Mouse (Mus musculus) erythroid progenitor cell, adult 5-6 weeks (primary cell): Measurements from ENCODE around the gene Snrpa. TPM values are rescaled to one million over a fixed set of nuclear protein-coding genes. Genes with fewer than 3 reads are reported as not detected.

Experiments used
- total RNA-seq, 2 experiments: library from RNA; stranded (forward) in 1 of 2; stranded (reverse) in 1 of 2; fragments of 150-400 nt in 1 of 2; fragments of 186-747, 209-891 nt in 1 of 2; gene quantifications; 2 replicates each; pipeline versions ENCODE4 v1.2.3 to v1.2.4; 2015 to 2017; ENCODE audit warnings: low replicate concordance in 2 of 2

Gene Snrpa
- total RNA-seq, 2 experiments from 2014 or later: 14.8 to 41.9 TPM

Other genes with a start within 250 kb of the Snrpa start
- gene Cyp2a12, start 167.2 kb downstream of the Snrpa start, total RNA-seq (2015; ENCODE audit: low replicate concordance): not detected in 2 replicates
- gene Cyp2a12, start 167.2 kb downstream of the Snrpa start, total RNA-seq (2017; ENCODE audit: low replicate concordance): not detected in 2 replicates
- not detected in 2 replicates for gene Cyp2f2, start 76.4 kb downstream of the Snrpa start, total RNA-seq (2015; ENCODE audit: low replicate concordance)
- not detected in 2 replicates for gene Cyp2f2, start 76.4 kb downstream of the Snrpa start, total RNA-seq (2017; ENCODE audit: low replicate concordance)
- gene Cyp2t4, start 42.6 kb downstream of the Snrpa start, total RNA-seq (2015; ENCODE audit: low replicate concordance): not detected in 2 replicates
- gene Cyp2t4, start 42.6 kb downstream of the Snrpa start, total RNA-seq (2017; ENCODE audit: low replicate concordance): not detected in 2 replicates
- gene Egln2, start 29.5 kb downstream of the Snrpa start, total RNA-seq (2015; ENCODE audit: low replicate concordance): 13.0 and 13.4 TPM in 2 replicates
- 4.9 and 9.6 TPM in 2 replicates for gene Egln2, start 29.5 kb downstream of the Snrpa start, total RNA-seq (2017; ENCODE audit: low replicate concordance)
- gene Rab4b, start 17.4 kb downstream of the Snrpa start, total RNA-seq (2015; ENCODE audit: low replicate concordance): 3.2 and 9.2 TPM in 2 replicates
- gene Rab4b, start 17.4 kb downstream of the Snrpa start, total RNA-seq (2017; ENCODE audit: low replicate concordance): 3.2 and 9.8 TPM in 2 replicates
- not detected in 2 replicates for gene Gm21983, start 15.2 kb downstream of the Snrpa start, total RNA-seq (2015; ENCODE audit: low replicate concordance)
- not detected in 2 replicates for gene Gm21983, start 15.2 kb downstream of the Snrpa start, total RNA-seq (2017; ENCODE audit: low replicate concordance)
- not detected in 2 replicates for gene Mia, start 15.1 kb downstream of the Snrpa start, total RNA-seq (2015; ENCODE audit: low replicate concordance)
- gene Mia, start 15.1 kb downstream of the Snrpa start, total RNA-seq (2017; ENCODE audit: low replicate concordance): not detected in 2 replicates
- gene BC024978, start 490 bp downstream of the Snrpa start, total RNA-seq (2015; ENCODE audit: low replicate concordance): 0.84 and 9.4 TPM in 2 replicates
- gene BC024978, start 490 bp downstream of the Snrpa start, total RNA-seq (2017; ENCODE audit: low replicate concordance): not detected in 2 replicates
- 1.8 and 4.2 TPM in 2 replicates for gene Itpkc, start 32.4 kb upstream of the Snrpa start, total RNA-seq (2015; ENCODE audit: low replicate concordance)
- 0.39 and 5.4 TPM in 2 replicates for gene Itpkc, start 32.4 kb upstream of the Snrpa start, total RNA-seq (2017; ENCODE audit: low replicate concordance)
- 2.9 TPM in 1 of 2 replicates, not detected in the other for gene Coq8b, start 36.8 kb upstream of the Snrpa start, total RNA-seq (2015; ENCODE audit: low replicate concordance)
- gene Coq8b, start 36.8 kb upstream of the Snrpa start, total RNA-seq (2017; ENCODE audit: low replicate concordance): 7.7 TPM in 1 of 2 replicates, not detected in the other
- gene Numbl, start 62.2 kb upstream of the Snrpa start, total RNA-seq (2015; ENCODE audit: low replicate concordance): 0.72 TPM in 1 of 2 replicates, not detected in the other
- under 0.01 and 2.0 TPM in 2 replicates for gene Numbl, start 62.2 kb upstream of the Snrpa start, total RNA-seq (2017; ENCODE audit: low replicate concordance)
- gene Ltbp4, start 141.4 kb upstream of the Snrpa start, total RNA-seq (2015; ENCODE audit: low replicate concordance): not detected in 2 replicates
- 0.61 TPM in 1 of 2 replicates, not detected in the other for gene Ltbp4, start 141.4 kb upstream of the Snrpa start, total RNA-seq (2017; ENCODE audit: low replicate concordance)
- gene Shkbp1, start 159.7 kb upstream of the Snrpa start, total RNA-seq (2015; ENCODE audit: low replicate concordance): 11.5 and 20.5 TPM in 2 replicates
- 4.7 and 5.1 TPM in 2 replicates for gene Shkbp1, start 159.7 kb upstream of the Snrpa start, total RNA-seq (2017; ENCODE audit: low replicate concordance)
- gene Gm20479, start 161.1 kb upstream of the Snrpa start, total RNA-seq (2015; ENCODE audit: low replicate concordance): 8.0 TPM in 1 of 2 replicates, not detected in the other
- gene Gm20479, start 161.1 kb upstream of the Snrpa start, total RNA-seq (2017; ENCODE audit: low replicate concordance): not detected in 2 replicates